Mouse (Mus musculus): ENCODE results near the gene Olfr1368. TPM values are rescaled to one million over a fixed set of nuclear protein-coding genes. Genes with fewer than 3 reads are reported as not detected.

The Olfr1368 gene
- not detected for polyA plus RNA-seq (2012; fragmentation: generic; extraction: Trizol)

GRCm38 (mm10) chr13:21145767-21146166 lies at the start of gene Olfr1368:
Olfr1368 (minus strand) TSS chr13:21145867.
- H3ac ChIP-seq (ENCODE audit: control insufficient read depth, insufficient read length), result no peak within 1 kb of the TSS
- no peaks in the 10 kb centered on the region for H3K27me3 ChIP-seq (ENCODE audit: control insufficient read depth, insufficient read depth, insufficient read length)
- H3K4me2 ChIP-seq (ENCODE audit: low read depth), result no peak within 1 kb of the TSS
- H3K36me3 ChIP-seq (ENCODE audit: control insufficient read depth, insufficient read depth), result no peaks in the 10 kb centered on the region
- no peak within 1 kb of the TSS for H3K4me3 ChIP-seq
- no peaks in the 10 kb centered on the region for H3K79me2 ChIP-seq (ENCODE audit: control insufficient read depth, insufficient read depth)
- no peak for TF ChIP-seq TCF12 (IDR thresholded peaks at IDR 0.05; ENCODE audit: insufficient read depth, poor library complexity, severe bottlenecking)
- no peak for TF ChIP-seq MYOD1 (IDR thresholded peaks at IDR 0.05; ENCODE audit: control insufficient read depth in 1 of 3, insufficient read length in 2 of 3, low read depth in 2 of 3)
- TF ChIP-seq SRF (IDR thresholded peaks at IDR 0.05; ENCODE audit: control insufficient read depth, insufficient read length, low read depth), result no peak
- TF ChIP-seq REST (IDR thresholded peaks at IDR 0.05; ENCODE audit: insufficient read depth, insufficient read length), result no peak
- no peak for TF ChIP-seq MAX (IDR thresholded peaks at IDR 0.05; ENCODE audit: low read depth)
- no peak for TF ChIP-seq E2F4 (IDR thresholded peaks at IDR 0.05; ENCODE audit: insufficient read depth)
- TF ChIP-seq USF1 (IDR thresholded peaks at IDR 0.05; ENCODE audit: low read depth), result no peak
- TF ChIP-seq POLR2A (IDR thresholded peaks at IDR 0.05; ENCODE audit: insufficient read length, low read depth), result no peak
- TF ChIP-seq POLR2AphosphoS2 (IDR thresholded peaks at IDR 0.05; ENCODE audit: insufficient read length, low read depth), result no peak
- TF ChIP-seq MYOG (IDR thresholded peaks at IDR 0.05; ENCODE audit: control insufficient read depth in 1 of 3, insufficient read depth in 1 of 3, insufficient read length in 2 of 3, low read depth in 2 of 3), result no peak
- TF ChIP-seq CEBPB (IDR thresholded peaks at IDR 0.05; ENCODE audit: insufficient read depth, poor library complexity, severe bottlenecking), result no peak
- no peak for TF ChIP-seq TCF3 (IDR thresholded peaks at IDR 0.05; ENCODE audit: insufficient read length, low read depth)

GRCm38 (mm10) chr13:21185521-21185920 lies 39.9 kb upstream of the Olfr1368 start:
- no peak overlapping the region for H3K4me2 ChIP-seq (ENCODE audit: low read depth)
- no peaks in the 10 kb centered on the region for H3K27me3 ChIP-seq (ENCODE audit: control insufficient read depth, insufficient read depth, insufficient read length)
- peaks cover 59% of the 10 kb centered on the region for H3K36me3 ChIP-seq (ENCODE audit: control insufficient read depth, insufficient read depth)
- peaks cover 51% of the 10 kb centered on the region for H3K79me2 ChIP-seq (ENCODE audit: control insufficient read depth, insufficient read depth)
- H3K4me3 ChIP-seq, result no peak overlapping the region
- no peak for TF ChIP-seq TCF3 (IDR thresholded peaks at IDR 0.05; ENCODE audit: insufficient read length, low read depth)
- TF ChIP-seq POLR2A (IDR thresholded peaks at IDR 0.05; ENCODE audit: insufficient read length, low read depth), result no peak
- no peak for TF ChIP-seq MYOG (IDR thresholded peaks at IDR 0.05; ENCODE audit: control insufficient read depth in 1 of 3, insufficient read depth in 1 of 3, insufficient read length in 2 of 3, low read depth in 2 of 3)
- no peak for TF ChIP-seq MYOD1 (IDR thresholded peaks at IDR 0.05; ENCODE audit: control insufficient read depth in 1 of 3, insufficient read length in 2 of 3, low read depth in 2 of 3)
- no peak for TF ChIP-seq POLR2AphosphoS2 (IDR thresholded peaks at IDR 0.05; ENCODE audit: insufficient read length, low read depth)
- TF ChIP-seq SRF (IDR thresholded peaks at IDR 0.05; ENCODE audit: control insufficient read depth, insufficient read length, low read depth), result no peak
- TF ChIP-seq USF1 (IDR thresholded peaks at IDR 0.05; ENCODE audit: low read depth), result no peak
- H3ac ChIP-seq (ENCODE audit: control insufficient read depth, insufficient read length), result no peak overlapping the region

- TF ChIP-seq REST (IDR thresholded peaks at IDR 0.05; ENCODE audit: insufficient read depth, insufficient read length) (no peak), SRF (IDR thresholded peaks at IDR 0.05; ENCODE audit: control insufficient read depth, insufficient read length, low read depth) (no peak), MYOG (IDR thresholded peaks at IDR 0.05; ENCODE audit: control insufficient read depth in 1 of 3, insufficient read depth in 1 of 3, insufficient read length in 2 of 3, low read depth in 2 of 3) (no peak), POLR2A (IDR thresholded peaks at IDR 0.05; ENCODE audit: insufficient read length, low read depth) (no peak), MYOD1 (IDR thresholded peaks at IDR 0.05; ENCODE audit: control insufficient read depth in 1 of 3, insufficient read length in 2 of 3, low read depth in 2 of 3) (no peak), CEBPB (IDR thresholded peaks at IDR 0.05; ENCODE audit: insufficient read depth, poor library complexity, severe bottlenecking) (no peak)
- Histone ChIP-seq H3K4me3 (no peak overlapping the region), H3K27me3 (ENCODE audit: control insufficient read depth, insufficient read depth, insufficient read length) (no peaks in the 10 kb centered on the region), H3ac (ENCODE audit: control insufficient read depth, insufficient read length) (no peak overlapping the region), H3K36me3 (ENCODE audit: control insufficient read depth, insufficient read depth) (peaks cover 45% of the 10 kb centered on the region), H3K4me2 (ENCODE audit: low read depth) (no peak overlapping the region), H3K79me2 (ENCODE audit: control insufficient read depth, insufficient read depth) (peaks cover 51% of the 10 kb centered on the region)
These were observed 38.0 kb upstream of the Olfr1368 start for GRCm38 (mm10) chr13:21183661-21184060.

GRCm38 (mm10) chr13:21183066-21183465 lies 37.4 kb upstream of the Olfr1368 start:
- Histone ChIP-seq H3ac (ENCODE audit: control insufficient read depth, insufficient read length) (no peak overlapping the region), H3K36me3 (ENCODE audit: control insufficient read depth, insufficient read depth) (peaks cover 39% of the 10 kb centered on the region), H3K4me3 (no peak overlapping the region), H3K4me2 (ENCODE audit: low read depth) (no peak overlapping the region), H3K27me3 (ENCODE audit: control insufficient read depth, insufficient read depth, insufficient read length) (no peaks in the 10 kb centered on the region), H3K79me2 (ENCODE audit: control insufficient read depth, insufficient read depth) (peaks cover 51% of the 10 kb centered on the region)
- TF ChIP-seq MYOG (IDR thresholded peaks at IDR 0.05; ENCODE audit: control insufficient read depth in 1 of 3, insufficient read depth in 1 of 3, insufficient read length in 2 of 3, low read depth in 2 of 3), result no peak
- TF ChIP-seq POLR2A (IDR thresholded peaks at IDR 0.05; ENCODE audit: insufficient read length, low read depth), result no peak
- no peak for TF ChIP-seq TCF12 (IDR thresholded peaks at IDR 0.05; ENCODE audit: insufficient read depth, poor library complexity, severe bottlenecking)
- no peak for TF ChIP-seq MAX (IDR thresholded peaks at IDR 0.05; ENCODE audit: low read depth)
- TF ChIP-seq SRF (IDR thresholded peaks at IDR 0.05; ENCODE audit: control insufficient read depth, insufficient read length, low read depth), result no peak
- TF ChIP-seq MYOD1 (IDR thresholded peaks at IDR 0.05; ENCODE audit: control insufficient read depth in 1 of 3, insufficient read length in 2 of 3, low read depth in 2 of 3), result no peak
- no peak for TF ChIP-seq E2F4 (IDR thresholded peaks at IDR 0.05; ENCODE audit: insufficient read depth)
- TF ChIP-seq POLR2AphosphoS2 (IDR thresholded peaks at IDR 0.05; ENCODE audit: insufficient read length, low read depth), result no peak
- no peak for TF ChIP-seq CEBPB (IDR thresholded peaks at IDR 0.05; ENCODE audit: insufficient read depth, poor library complexity, severe bottlenecking)
- TF ChIP-seq REST (IDR thresholded peaks at IDR 0.05; ENCODE audit: insufficient read depth, insufficient read length), result no peak
- TF ChIP-seq TCF3 (IDR thresholded peaks at IDR 0.05; ENCODE audit: insufficient read length, low read depth), result no peak
- no peak for TF ChIP-seq USF1 (IDR thresholded peaks at IDR 0.05; ENCODE audit: low read depth)

GRCm38 (mm10) chr13:21181996-21182395 lies 36.3 kb upstream of the Olfr1368 start:
- peak overlapping the region; percentile 91 for H3K4me2 ChIP-seq (ENCODE audit: low read depth)
- TF ChIP-seq MAX (IDR thresholded peaks at IDR 0.05; ENCODE audit: low read depth) (no peak), E2F4 (IDR thresholded peaks at IDR 0.05; ENCODE audit: insufficient read depth) (no peak), POLR2AphosphoS2 (IDR thresholded peaks at IDR 0.05; ENCODE audit: insufficient read length, low read depth) (no peak), SRF (IDR thresholded peaks at IDR 0.05; ENCODE audit: control insufficient read depth, insufficient read length, low read depth) (no peak), MYOD1 (IDR thresholded peaks at IDR 0.05; ENCODE audit: control insufficient read depth in 1 of 3, insufficient read length in 2 of 3, low read depth in 2 of 3) (no peak), CEBPB (IDR thresholded peaks at IDR 0.05; ENCODE audit: insufficient read depth, poor library complexity, severe bottlenecking) (no peak), POLR2A (IDR thresholded peaks at IDR 0.05; ENCODE audit: insufficient read length, low read depth) (no peak), TCF3 (IDR thresholded peaks at IDR 0.05; ENCODE audit: insufficient read length, low read depth) (no peak), MYOG (IDR thresholded peaks at IDR 0.05; ENCODE audit: control insufficient read depth in 1 of 3, insufficient read depth in 1 of 3, insufficient read length in 2 of 3, low read depth in 2 of 3) (no peak), USF1 (IDR thresholded peaks at IDR 0.05; ENCODE audit: low read depth) (no peak), REST (IDR thresholded peaks at IDR 0.05; ENCODE audit: insufficient read depth, insufficient read length) (no peak), TCF12 (IDR thresholded peaks at IDR 0.05; ENCODE audit: insufficient read depth, poor library complexity, severe bottlenecking) (no peak)
- H3K36me3 ChIP-seq (ENCODE audit: control insufficient read depth, insufficient read depth), result peaks cover 36% of the 10 kb centered on the region
- H3K79me2 ChIP-seq (ENCODE audit: control insufficient read depth, insufficient read depth), result peaks cover 51% of the 10 kb centered on the region
- peak overlapping the region; percentile 75 for H3K4me3 ChIP-seq
- no peaks in the 10 kb centered on the region for H3K27me3 ChIP-seq (ENCODE audit: control insufficient read depth, insufficient read depth, insufficient read length)
- no peak overlapping the region for H3ac ChIP-seq (ENCODE audit: control insufficient read depth, insufficient read length)

Measured in myocyte (in vitro differentiated cells).